Mouse (Mus musculus) limb, embryonic 11.5 days (tissue): ENCODE data around the gene Gm572. TPM values are rescaled to one million over a fixed set of nuclear protein-coding genes. Genes with fewer than 3 reads are reported as not detected.

Experiments
- ATAC-seq: fragments of 200-750 bp; cut with Nextera tagmentation; 2 replicates; pipeline ENCODE4 v1.8.0; 2017; ENCODE audit warnings: low read depth; ENCODE audit not compliant: insufficient number of reproducible peaks, low FRiP score, low TSS enrichment
- DNase-seq: peaks from one replicate; pipeline ENCODE4 v3.0.0-alpha.2; 2015; ENCODE audit warnings: low spot score
- H3K27ac ChIP-seq: fragments of 300-500 bp; sonication (generic); replicated peaks from 2 replicates; pipeline ENCODE4 v1.5.1; 2014; ENCODE audit warnings: low read depth, mild to moderate bottlenecking, low read length
- H3K27me3 ChIP-seq: fragments of 300-500 bp; sonication (generic); 2 replicates; pipeline ENCODE4 v1.6.1; 2014; ENCODE audit warnings: mild to moderate bottlenecking, low read length, mixed read lengths; ENCODE audit not compliant: control insufficient read depth, insufficient read depth
- H3K36me3 ChIP-seq: fragments of 300-500 bp; sonication (generic); 2 replicates; pipeline ENCODE4 v1.6.1; 2014; ENCODE audit warnings: mild to moderate bottlenecking, low read length, moderate library complexity, mixed read lengths; ENCODE audit not compliant: control insufficient read depth, insufficient read depth
- H3K4me1 ChIP-seq: fragments of 300-500 bp; sonication (generic); 2 replicates; pipeline ENCODE4 v1.6.1; 2014; ENCODE audit warnings: low read length, mixed read lengths; ENCODE audit not compliant: control insufficient read depth, insufficient read depth
- H3K4me2 ChIP-seq: fragments of 300-500 bp; sonication (generic); 2 replicates; pipeline ENCODE4 v1.6.1; 2014; ENCODE audit warnings: low read depth, mild to moderate bottlenecking, moderate library complexity; ENCODE audit not compliant: severe bottlenecking
- H3K4me3 ChIP-seq: fragments of 300-500 bp; sonication (generic); 2 replicates; pipeline ENCODE4 v1.5.1; 2014; ENCODE audit warnings: low read depth, low read length
- H3K9ac ChIP-seq: fragments of 300-500 bp; sonication (generic); 2 replicates; pipeline ENCODE4 v1.6.1; 2014; ENCODE audit warnings: mild to moderate bottlenecking, low read length
- H3K9me3 ChIP-seq: fragments of 300-500 bp; sonication (generic); 2 replicates; pipeline ENCODE4 v1.6.1; 2016; ENCODE audit warnings: low read length; ENCODE audit not compliant: control insufficient read depth
- WGBS: fragments of 180-500 bp; shearing (Covaris S2); extraction: QIAGEN DNeasy Blood & Tissue Kit; methylation state at CpG from one replicate; pipeline ENCODE4 v1.1.7; 2014; 5-methylcytosine and 5-hydroxymethylcytosine counted together
- polyA plus RNA-seq: library from polyadenylated mRNA; unstranded; fragments of >200 nt; fragmentation: Nextera tagmentation; extraction: Ambion mirVana; gene quantifications from 2 replicates; pipeline ENCODE4 v1.2.1, GENCODE M21; 2014

Gene Gm572
- polyA plus RNA-seq, 1 experiment from 2014 or later, result not detected

DNA sequence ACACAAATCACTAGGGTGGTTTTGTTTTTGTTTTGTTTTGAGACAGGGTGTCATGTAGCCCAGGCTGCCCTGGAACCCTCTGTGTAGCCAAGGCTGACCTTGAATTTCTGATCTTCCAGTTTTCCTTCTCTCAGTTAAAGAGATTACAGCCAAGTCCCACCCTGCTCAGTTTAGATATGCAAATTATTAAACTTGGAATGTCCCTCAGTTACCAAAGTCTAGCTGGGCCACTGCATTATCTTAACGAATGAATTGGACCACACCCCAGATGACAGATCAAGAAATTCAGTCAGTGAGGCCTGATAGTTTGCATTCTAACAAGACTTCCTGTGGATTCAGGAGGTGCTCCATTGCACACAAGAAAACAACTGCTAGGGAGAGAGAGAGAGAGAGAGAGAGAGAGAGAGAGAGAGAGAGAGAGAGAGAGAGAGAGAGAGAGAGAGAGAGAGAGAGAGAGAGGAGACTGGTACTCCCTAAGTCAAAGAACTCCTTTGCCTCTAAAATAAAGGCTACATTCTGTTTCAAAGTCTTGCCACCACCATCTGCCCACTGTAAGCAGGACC, 37.5 kb downstream of the Gm572 start:
- Histone ChIP-seq H3K4me3 (no peak overlapping the region), H3K27ac (no peak overlapping the region), H3K36me3 (no peaks in the 10 kb centered on the region), H3K4me2 (no peak overlapping the region), H3K27me3 (no peaks in the 10 kb centered on the region), H3K9me3 (no peaks in the 10 kb centered on the region), H3K9ac (no peak overlapping the region), H3K4me1 (peaks cover 17% of the 10 kb centered on the region)
- no peak for DNase-seq
- WGBS, result 87% methylated on average over 1 of the region's 1 CpGs
- ATAC-seq, result no peak

DNA sequence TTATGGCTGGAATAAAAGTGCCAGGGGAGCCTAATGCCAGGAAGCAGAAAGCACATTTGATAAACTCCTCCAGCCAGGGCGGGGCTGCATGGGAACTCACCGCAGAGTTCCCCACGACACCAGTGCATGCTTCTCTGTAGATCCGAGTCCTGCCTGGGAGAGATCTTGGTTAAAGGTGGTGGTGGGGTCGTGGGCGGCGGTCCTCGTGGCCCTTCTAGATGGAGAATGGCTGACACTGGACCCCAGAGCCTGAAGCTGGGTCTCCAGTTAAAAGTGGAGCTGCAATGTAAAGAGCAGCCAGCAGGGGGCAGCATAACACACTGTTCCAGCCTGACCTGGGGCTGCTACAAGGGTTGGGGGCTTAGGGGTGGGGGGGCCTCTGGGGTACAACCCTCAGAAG, 38.3 kb downstream of the Gm572 start:
- H3K27me3 ChIP-seq, result peaks cover under 1% of the 10 kb centered on the region; the same call in 1 of the 2 replicates
- no peak overlapping the region for H3K4me2 ChIP-seq
- no peaks in the 10 kb centered on the region for H3K36me3 ChIP-seq
- no peak overlapping the region for H3K27ac ChIP-seq
- peak; percentile 88 for DNase-seq
- no peak overlapping the region for H3K9ac ChIP-seq
- H3K9me3 ChIP-seq, result no peaks in the 10 kb centered on the region
- no peak overlapping the region for H3K4me3 ChIP-seq
- 19% methylated on average over 8 of the region's 8 CpGs for WGBS
- H3K4me1 ChIP-seq, result peaks cover 17% of the 10 kb centered on the region
- ATAC-seq, result no peak

DNA sequence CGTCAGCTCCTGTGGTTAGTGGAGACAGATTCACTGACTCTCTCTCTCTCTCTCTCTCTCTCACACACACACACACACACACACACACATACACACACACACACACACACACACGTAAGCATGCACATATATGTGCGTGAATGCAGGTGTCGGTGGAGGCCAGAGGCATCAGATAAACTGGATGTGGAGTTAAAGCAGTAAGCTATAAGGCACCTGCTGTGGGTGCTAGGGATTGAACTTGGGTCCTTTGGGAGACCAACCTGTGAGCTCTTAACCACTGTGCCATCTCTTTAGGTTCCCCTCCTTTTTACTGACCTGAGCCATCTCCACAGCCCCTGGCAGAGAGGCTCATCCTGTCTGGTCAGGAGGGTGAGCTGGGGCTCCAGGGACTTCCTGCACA, 39.8 kb downstream of the Gm572 start:
- Histone ChIP-seq H3K27me3 (peaks cover 2% of the 10 kb centered on the region; the same call in 1 of the 2 replicates), H3K4me1 (peaks cover 26% of the 10 kb centered on the region), H3K4me2 (no peak overlapping the region), H3K9ac (no peak overlapping the region), H3K36me3 (no peaks in the 10 kb centered on the region), H3K4me3 (no peak overlapping the region), H3K27ac (peak overlapping the region; percentile 45; the same call in 1 of the 2 replicates), H3K9me3 (no peaks in the 10 kb centered on the region)
- WGBS, result 91% methylated on average over 4 of the region's 4 CpGs
- DNase-seq, result no peak
- no peak for ATAC-seq

DNA sequence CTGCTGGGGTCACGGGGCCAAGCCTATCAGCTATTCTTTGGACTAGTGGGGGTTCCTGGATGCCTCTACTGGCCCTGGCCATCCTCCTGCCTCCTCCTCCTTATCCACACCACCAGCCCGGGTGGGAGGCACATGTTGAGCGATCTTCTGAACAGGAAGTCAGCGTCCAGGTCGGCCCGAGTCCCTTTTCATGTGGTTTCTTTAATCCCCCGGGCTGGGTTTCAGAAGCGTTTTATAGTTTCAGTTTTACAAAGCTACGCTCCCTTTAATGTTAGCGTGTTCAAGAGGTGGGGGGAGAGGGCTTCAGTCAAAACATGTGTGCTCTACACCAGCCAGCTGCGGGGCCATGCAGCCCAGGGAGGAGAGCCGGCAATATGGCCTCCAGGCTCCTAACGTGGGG, 40.4 kb downstream of the Gm572 start:
- WGBS, result 18% methylated on average over 13 of the region's 13 CpGs
- Histone ChIP-seq H3K4me1 (peaks cover 32% of the 10 kb centered on the region), H3K9me3 (no peaks in the 10 kb centered on the region), H3K9ac (no peak overlapping the region), H3K36me3 (no peaks in the 10 kb centered on the region), H3K4me2 (no peak overlapping the region), H3K4me3 (no peak overlapping the region), H3K27me3 (peaks cover 2% of the 10 kb centered on the region; the same call in 1 of the 2 replicates), H3K27ac (peak overlapping the region; percentile 45; the same call in 1 of the 2 replicates)
- DNase-seq (peak; percentile 58), ATAC-seq (no peak)

DNA sequence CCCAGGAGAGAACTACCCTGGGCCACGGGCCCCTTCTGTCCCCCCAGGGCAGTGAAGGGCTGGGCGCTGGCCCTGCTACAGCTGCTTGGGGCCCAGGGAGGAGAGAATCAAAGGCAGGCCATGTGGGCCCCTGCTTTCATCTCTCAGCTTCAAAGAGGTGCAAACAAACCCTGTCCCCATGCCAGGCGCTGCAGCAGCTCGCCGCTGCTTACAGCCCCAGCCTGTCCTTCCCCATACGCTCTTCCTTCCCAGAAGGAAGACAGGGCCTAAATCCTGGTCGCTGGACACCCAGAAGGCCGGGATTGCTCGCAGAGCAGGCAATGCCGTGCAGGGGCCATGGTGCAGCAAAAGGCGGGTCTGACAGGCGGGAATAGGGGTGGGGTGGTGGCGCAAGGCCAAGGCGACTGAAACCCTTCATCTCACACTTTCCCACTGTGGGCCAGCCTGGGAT, 43.4 kb downstream of the Gm572 start:
- Histone ChIP-seq H3K9me3 (no peaks in the 10 kb centered on the region; the same call in 1 of the 2 replicates), H3K27me3 (peaks cover 2% of the 10 kb centered on the region; the same call in 1 of the 2 replicates), H3K4me1 (peaks cover 38% of the 10 kb centered on the region), H3K27ac (no peak overlapping the region; the same call in 1 of the 2 replicates), H3K4me3 (no peak overlapping the region), H3K4me2 (no peak overlapping the region), H3K9ac (peak overlapping the region; percentile 43; the same call in 1 of the 2 replicates), H3K36me3 (no peaks in the 10 kb centered on the region)
- WGBS, result 12% methylated on average over 14 of the region's 14 CpGs
- no peak for ATAC-seq
- peak; percentile 47 for DNase-seq

DNA sequence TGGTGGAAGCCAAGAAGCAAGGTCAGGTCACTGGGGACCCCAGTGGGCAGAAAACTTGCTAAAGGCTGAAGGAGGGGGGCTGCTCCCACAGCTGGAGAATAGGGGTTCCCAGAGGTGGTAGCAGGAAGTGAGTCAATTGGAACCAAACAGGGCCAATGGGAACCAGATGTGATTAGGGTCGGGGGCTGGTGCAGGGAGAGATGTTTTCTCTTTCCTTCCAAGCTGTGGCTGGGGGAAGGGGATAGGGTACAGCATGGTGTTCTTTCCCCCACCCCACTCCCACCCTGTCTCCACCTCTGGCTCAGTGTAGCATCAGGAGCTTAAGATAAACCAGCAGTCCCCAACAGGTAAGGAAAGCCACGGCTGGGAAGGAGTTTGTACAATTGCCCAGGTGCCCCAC, 45.0 kb downstream of the Gm572 start:
- Histone ChIP-seq H3K27ac (no peak overlapping the region; the same call in none of the 2 replicates), H3K9me3 (no peaks in the 10 kb centered on the region; the same call in 1 of the 2 replicates), H3K4me1 (peaks cover 36% of the 10 kb centered on the region), H3K27me3 (peaks cover 2% of the 10 kb centered on the region; the same call in 1 of the 2 replicates), H3K4me3 (no peak overlapping the region), H3K4me2 (peak overlapping the region; percentile 26; the same call in 1 of the 2 replicates), H3K9ac (no peak overlapping the region), H3K36me3 (no peaks in the 10 kb centered on the region)
- DNase-seq, result peak; percentile 69
- 10% methylated on average over 2 of the region's 2 CpGs for WGBS
- peak; percentile 33; the same call in 1 of the 2 replicates for ATAC-seq

DNA sequence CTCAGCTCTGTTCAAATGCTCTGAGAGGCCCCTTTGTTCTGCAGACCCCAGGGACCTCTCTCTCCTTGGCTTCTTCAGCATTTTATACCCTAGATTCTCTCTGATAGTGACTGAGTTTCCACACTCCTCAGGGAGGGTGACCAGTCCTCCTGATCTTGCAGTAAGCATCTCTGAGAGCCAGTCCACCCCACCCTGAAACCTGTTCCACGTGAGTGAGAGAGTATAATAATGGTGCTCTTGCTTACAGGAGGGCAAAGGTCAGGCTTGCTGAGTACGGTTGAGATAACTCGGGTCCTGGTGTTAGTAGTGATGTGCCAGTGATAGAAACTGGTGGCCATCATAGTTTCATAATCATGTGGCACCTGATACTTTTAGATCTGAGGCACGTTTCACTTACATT, 48.1 kb downstream of the Gm572 start:
- WGBS, result 85% methylated on average over 4 of the region's 4 CpGs
- ATAC-seq (no peak), DNase-seq (no peak)
- Histone ChIP-seq H3K27me3 (peaks cover 2% of the 10 kb centered on the region; the same call in 1 of the 2 replicates), H3K4me3 (no peak overlapping the region), H3K4me2 (no peak overlapping the region), H3K36me3 (no peaks in the 10 kb centered on the region), H3K4me1 (peaks cover 26% of the 10 kb centered on the region), H3K27ac (no peak overlapping the region), H3K9ac (no peak overlapping the region), H3K9me3 (no peaks in the 10 kb centered on the region; the same call in 1 of the 2 replicates)

DNA sequence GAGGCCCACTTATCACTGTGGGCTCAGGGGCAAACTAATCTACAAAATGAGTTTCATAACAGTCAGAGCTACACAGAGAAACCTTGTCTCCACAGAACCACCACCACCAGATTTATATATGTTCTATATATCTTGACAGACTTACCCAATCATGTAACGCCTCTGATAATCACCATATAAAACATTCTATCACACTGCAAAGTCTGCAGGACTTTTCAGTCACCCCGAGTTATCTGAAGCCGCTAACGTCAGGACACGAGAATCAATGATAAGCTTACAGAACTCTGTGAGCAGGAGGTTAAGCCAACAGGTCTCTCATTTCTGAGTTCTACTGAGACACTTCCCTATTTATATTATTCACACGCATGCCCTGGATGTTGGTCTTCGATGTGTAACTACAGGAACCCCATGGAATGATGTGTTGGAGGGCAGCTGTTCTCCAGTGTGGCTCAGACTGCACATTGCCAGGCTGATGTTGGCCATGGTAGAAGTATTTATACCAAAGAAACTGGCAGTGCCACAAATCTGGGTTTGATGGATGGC, 50.4 kb downstream of the Gm572 start:
- WGBS, result 89% methylated on average over 7 of the region's 7 CpGs
- no peaks in the 10 kb centered on the region; the same call in 1 of the 2 replicates for H3K9me3 ChIP-seq
- H3K27me3 ChIP-seq, result no peaks in the 10 kb centered on the region
- no peak overlapping the region for H3K4me2 ChIP-seq
- H3K4me1 ChIP-seq, result peaks cover 6% of the 10 kb centered on the region
- ATAC-seq, result no peak
- no peak overlapping the region for H3K4me3 ChIP-seq
- no peak overlapping the region for H3K9ac ChIP-seq
- no peaks in the 10 kb centered on the region for H3K36me3 ChIP-seq
- DNase-seq, result no peak
- H3K27ac ChIP-seq, result no peak overlapping the region
